Comparison of ENCODE assay signal across 8 mouse cellular contexts in genomic region chr19:55316109-55316714, GRCm38 (mm10). TPM values are rescaled to one million over a fixed set of nuclear protein-coding genes. Genes with fewer than 3 reads are reported as not detected.
DNase-seq lines count a peak whose midpoint lies in the region; ATAC-seq and TF ChIP-seq lines count a peak whose summit lies in the region.

Vti1a (plus strand) TSS chr19:55316295.

- peak within 1 kb of the TSS; percentile 89 for H3K4me2 ChIP-seq in forebrain, embryonic 15.5 days (replicated peaks)

- no peak within 1 kb of the TSS for H3K27ac ChIP-seq in ES-E14 (ENCODE audit: insufficient read depth, low read depth, low read length, poor library complexity, severe bottlenecking)
- H3K27ac ChIP-seq in forebrain, embryonic 15.5 days (replicated peaks), result peak within 1 kb of the TSS; percentile 83

- no peaks in the 10 kb centered on the region for H3K9me3 ChIP-seq in ES-E14 (ENCODE audit: control insufficient read depth, insufficient read depth, low read depth, low read length)
- H3K9me3 ChIP-seq in forebrain, embryonic 15.5 days, result no peaks in the 10 kb centered on the region

- H3K36me3 ChIP-seq in ES-E14 (ENCODE audit: control insufficient read depth, insufficient read depth, low read length, poor library complexity, severe bottlenecking), result peaks cover 6% of the 10 kb centered on the region
- H3K36me3 ChIP-seq in forebrain, embryonic 15.5 days, result peaks cover 4% of the 10 kb centered on the region; the same call in 1 of the 2 replicates

- H3K9ac ChIP-seq in ES-E14 (ENCODE audit: insufficient read depth, low read depth, low read length, poor library complexity, severe bottlenecking), result peak within 1 kb of the TSS; percentile 94
- peak within 1 kb of the TSS; percentile 73 for H3K9ac ChIP-seq in forebrain, embryonic 15.5 days (replicated peaks)

- 0 out of 2 replicates have a peak, but pooled peaks have one; percentile 5 for TF ChIP-seq CTCF in lung, adult 2 months (IDR thresholded peaks at IDR 0.05; ENCODE audit: insufficient read depth, low read length)

- peak within 1 kb of the TSS; percentile 78 to 92 for H3K4me3 ChIP-seq in ES-E14 (ENCODE audit: insufficient read depth in 1 of 2, low read depth in 1 of 2, low read length in 2 of 2, poor library complexity in 1 of 2, severe bottlenecking in 1 of 2)
- H3K4me3 ChIP-seq in forebrain, embryonic 15.5 days, result peak within 1 kb of the TSS; percentile 86
- peak within 1 kb of the TSS; percentile 67 for H3K4me3 ChIP-seq in lung, adult 2 months (replicated peaks; ENCODE audit: extremely low read depth, low read depth, low read length)

- peak; percentile 73; the same call in 1 of the 2 replicates for TF ChIP-seq POLR2A in lung, adult 2 months (IDR thresholded peaks at IDR 0.05; ENCODE audit: borderline replicate concordance, extremely low read depth, low read depth, low read length)

- whole genome bisulfite sequencing in forebrain, embryonic 15.5 days, result under 1% methylated on average over 48 of the region's 48 CpGs
- WGBS in lung, adult 2 months, result 1% methylated on average over 48 of the region's 48 CpGs

- peaks cover 0 to 6% of the 10 kb centered on the region in 2 experiments; a peak in 2 of 4 replicates for H3K4me1 ChIP-seq in ES-E14 (ENCODE audit: control insufficient read depth in 2 of 2, insufficient read depth in 2 of 2, low read length in 2 of 2, poor library complexity in 1 of 2)
- H3K4me1 ChIP-seq in forebrain, embryonic 15.5 days, result peaks cover 30% of the 10 kb centered on the region
- H3K4me1 ChIP-seq in lung, adult 2 months (ENCODE audit: control insufficient read depth, insufficient read depth, low read length), result peaks cover 3% of the 10 kb centered on the region; the same call in 1 of the 2 replicates

- no peaks in the 10 kb centered on the region for H3K27me3 ChIP-seq in forebrain, embryonic 15.5 days

- peak; percentile 86 for DNase-seq in ES-E14 (ENCODE audit: low read depth, low spot score)
- peak; percentile 88 for DNase-seq in cerebellum, adult 11-12 months
- peak; percentile 66 for DNase-seq in heart, postnatal 25 days (ENCODE audit: low spot score)
- DNase-seq in layer of hippocampus, adult 18-20 months (ENCODE audit: low spot score in 2 of 2), result peak; percentile 82 to 93
- peak; percentile 88 for DNase-seq in lung, adult 2 months
- peak; percentile 67 to 74 for DNase-seq in thymus, adult 18-20 months

- peak; percentile 94 for ATAC-seq in forebrain, embryonic 15.5 days (replicated peaks)
- peak; percentile 76 for ATAC-seq in neutrophil, adult 5-6 weeks (ENCODE audit: extremely low read depth, insufficient number of reproducible peaks, low FRiP score, poor library complexity, severe bottlenecking)

- intact Hi-C loops in heart, postnatal 25 days (cut with DNase I), result loop anchor here (10.0 kb wide), 1 partner anchor 211 kb away; no protein-coding TSS in a partner anchor

- in situ Hi-C loops in ES-E14 (cut with MboI; ENCODE audit: low sequenced_read_pairs in 2 of 2, unreplicated experiment in 2 of 2), result no loop called here

TF ChIP-seq in ES-E14, 5 proteins besides CTCF, POLR2A, EP300 and RAD21:
- no peak for TF ChIP-seq ZC3H11A (IDR thresholded peaks at IDR 0.05; ENCODE audit: borderline replicate concordance, low read depth, low read length)
- TF ChIP-seq HCFC1 (IDR thresholded peaks at IDR 0.05; ENCODE audit: borderline replicate concordance, insufficient read depth, low read length), result peak; percentile 72; the same call in 1 of the 2 replicates
TF ChIP-seq in ES-E14: peak in this region for 1.

RNA-seq across cellular contexts. Expression of gene Vti1a, which starts in this region (rescaled TPM):
- 13.3 and 14.9 TPM in 2 replicates for total RNA-seq in ES-E14 (2012; rRNA removed)
- polyA plus RNA-seq in forebrain, embryonic 15.5 days (2015; fragmentation: Nextera tagmentation; extraction: Ambion mirVana), result 29.5 and 29.7 TPM in 2 replicates
- 10 to 100 TPM; 14.0 to 16.5 TPM for total RNA-seq in heart, postnatal 25 days (2021)
- 10 to 100 TPM; 60.2 to 60.5 TPM for total RNA-seq in layer of hippocampus, adult 18-20 months (2021)
- 10.3 and 11.5 TPM in 2 replicates for polyA plus RNA-seq in lung, adult 2 months (2012; rRNA removed)
- total RNA-seq in neutrophil, adult 5-6 weeks (2017), result 49.1 and 62.6 TPM in 2 replicates
